Mouse (Mus musculus) heart, postnatal 0 days (tissue): ENCODE measurements around the gene Rragd.

Experiments used
- CTCF ChIP-seq: IDR thresholded peaks from 2 replicates; pipeline ENCODE4 v1.5.1; 2016; ENCODE audit warnings: antibody characterized with exemption, control low read depth, low read depth
- EP300 ChIP-seq: IDR thresholded peaks from 2 replicates; pipeline ENCODE4 v1.6.1; 2016; ENCODE audit warnings: antibody characterized with exemption, low read depth

GRCm38 (mm10) chr4:33024420-33024819 is 41.6 kb downstream of the Rragd start:
- TF ChIP-seq CTCF (no peak), EP300 (no peak)
